Mouse (Mus musculus) midbrain, embryonic 11.5 days (tissue): Measurements from ENCODE around the gene Hdac6. TPM values are rescaled to one million over a fixed set of nuclear protein-coding genes. Genes with fewer than 3 reads are reported as not detected.
A peak's percentile ranks its signal among the peaks of the same experiment; 100 is the strongest.

Experiments used
- ATAC-seq: fragments of 200-750 bp; cut with Nextera tagmentation; 2 replicates; pipeline ENCODE4 v1.8.0; 2017; ENCODE audit warnings: moderate TSS enrichment, moderate library complexity; ENCODE audit not compliant: low FRiP score
- DNase-seq: peaks from one replicate; pipeline ENCODE4 v3.0.0; 2015; ENCODE audit warnings: low spot score; ENCODE audit errors: missing footprints
- H3K27ac ChIP-seq: fragments of 300-500 bp; sonication (generic); 2 replicates; pipeline ENCODE4 v1.5.1; 2014; ENCODE audit warnings: low read depth, low read length
- H3K27me3 ChIP-seq: fragments of 300-500 bp; sonication (generic); 2 replicates; pipeline ENCODE4 v1.6.1; 2014; ENCODE audit warnings: mild to moderate bottlenecking, low read length, moderate library complexity, mixed read lengths; ENCODE audit not compliant: control insufficient read depth, insufficient read depth
- H3K36me3 ChIP-seq: fragments of 300-500 bp; sonication (generic); 2 replicates; pipeline ENCODE4 v1.6.1; 2014; ENCODE audit warnings: mild to moderate bottlenecking, low read length, moderate library complexity, mixed read lengths; ENCODE audit not compliant: control insufficient read depth, insufficient read depth
- H3K4me1 ChIP-seq: fragments of 300-500 bp; sonication (generic); 2 replicates; pipeline ENCODE4 v1.6.1; 2014; ENCODE audit warnings: low read length; ENCODE audit not compliant: control insufficient read depth, insufficient read depth
- H3K4me2 ChIP-seq: fragments of 300-500 bp; sonication (generic); 2 replicates; pipeline ENCODE4 v1.6.1; 2014; ENCODE audit warnings: mild to moderate bottlenecking, moderate library complexity
- H3K4me3 ChIP-seq: fragments of 300-500 bp; sonication (generic); 2 replicates; pipeline ENCODE4 v1.5.1; 2014; ENCODE audit warnings: low read depth, low read length
- H3K9ac ChIP-seq: fragments of 300-500 bp; sonication (generic); 2 replicates; pipeline ENCODE4 v1.6.1; 2014; ENCODE audit warnings: low read length
- H3K9me3 ChIP-seq: fragments of 300-500 bp; sonication (generic); 2 replicates; pipeline ENCODE4 v1.6.1; 2016; ENCODE audit warnings: low read length; ENCODE audit not compliant: control insufficient read depth
- WGBS: fragments of 180-500 bp; shearing (Covaris S2); extraction: QIAGEN DNeasy Blood & Tissue Kit; methylation state at CpG from one replicate; pipeline ENCODE4 v1.1.7; 2014; 5-methylcytosine and 5-hydroxymethylcytosine counted together
- polyA plus RNA-seq: library from polyadenylated mRNA; unstranded; fragments of >200 nt; fragmentation: Nextera tagmentation; extraction: Ambion mirVana; gene quantifications from 2 replicates; pipeline ENCODE4 v1.2.1, GENCODE M21; 2014

The Hdac6 gene
- polyA plus RNA-seq = 58.4 and 60.4 TPM in 2 replicates

DNA sequence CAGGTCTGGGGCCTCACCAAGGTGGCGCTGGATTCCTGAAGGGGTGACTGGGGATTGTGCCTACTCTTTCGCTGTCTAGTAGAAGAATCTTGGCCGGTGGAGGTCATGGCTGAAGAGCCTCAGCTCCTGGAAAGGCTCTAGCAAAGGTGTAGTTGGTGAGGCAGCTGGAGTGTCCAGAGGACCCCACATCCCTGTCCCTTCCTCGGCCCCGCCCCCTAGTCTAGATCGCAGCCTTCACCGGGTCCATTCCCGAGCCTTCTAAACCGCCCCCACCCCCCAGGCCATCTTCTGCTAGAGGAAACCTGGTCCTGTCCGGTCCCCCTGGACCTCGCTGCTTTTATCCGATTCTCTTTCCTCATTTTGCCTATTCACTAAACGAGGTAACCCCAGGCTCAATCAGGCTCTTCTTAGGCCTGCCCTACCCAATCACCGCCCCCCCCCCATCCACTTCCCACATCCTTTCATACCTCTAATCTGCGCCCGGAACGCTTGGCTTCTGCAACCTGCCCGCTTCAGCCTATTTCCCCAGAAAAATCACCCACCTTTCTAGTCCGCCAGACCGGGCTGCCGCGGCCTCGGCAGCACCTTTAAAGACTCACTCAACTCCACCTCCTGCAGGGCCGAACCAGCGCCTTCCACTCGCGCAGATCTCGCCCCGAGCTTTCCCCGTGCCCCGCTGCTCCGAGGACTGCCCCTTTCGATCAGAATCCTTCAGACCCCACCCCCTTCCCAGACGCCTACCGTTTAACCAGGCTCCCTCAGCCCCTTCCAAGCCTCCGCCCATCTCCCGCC is at the start of gene Hdac6:
Gene Hdac6, minus strand, starts transcription at position 782 of the 792 bp plus-strand sequence.
- Histone ChIP-seq H3K36me3 (no peaks in the 10 kb centered on the region), H3K9ac (peak within 1 kb of the TSS; percentile 48; the same call in 1 of the 2 replicates), H3K9me3 (no peaks in the 10 kb centered on the region), H3K4me2 (peak within 1 kb of the TSS; percentile 53), H3K27ac (no peak within 1 kb of the TSS; the same call in 1 of the 2 replicates), H3K4me3 (peak within 1 kb of the TSS; percentile 43), H3K27me3 (no peaks in the 10 kb centered on the region), H3K4me1 (no peaks in the 10 kb centered on the region; the same call in 1 of the 2 replicates)
- WGBS = 20% methylated on average over 34 of the region's 37 CpGs
- DNase-seq (peak; percentile 83), ATAC-seq (peak; percentile 99)

DNA sequence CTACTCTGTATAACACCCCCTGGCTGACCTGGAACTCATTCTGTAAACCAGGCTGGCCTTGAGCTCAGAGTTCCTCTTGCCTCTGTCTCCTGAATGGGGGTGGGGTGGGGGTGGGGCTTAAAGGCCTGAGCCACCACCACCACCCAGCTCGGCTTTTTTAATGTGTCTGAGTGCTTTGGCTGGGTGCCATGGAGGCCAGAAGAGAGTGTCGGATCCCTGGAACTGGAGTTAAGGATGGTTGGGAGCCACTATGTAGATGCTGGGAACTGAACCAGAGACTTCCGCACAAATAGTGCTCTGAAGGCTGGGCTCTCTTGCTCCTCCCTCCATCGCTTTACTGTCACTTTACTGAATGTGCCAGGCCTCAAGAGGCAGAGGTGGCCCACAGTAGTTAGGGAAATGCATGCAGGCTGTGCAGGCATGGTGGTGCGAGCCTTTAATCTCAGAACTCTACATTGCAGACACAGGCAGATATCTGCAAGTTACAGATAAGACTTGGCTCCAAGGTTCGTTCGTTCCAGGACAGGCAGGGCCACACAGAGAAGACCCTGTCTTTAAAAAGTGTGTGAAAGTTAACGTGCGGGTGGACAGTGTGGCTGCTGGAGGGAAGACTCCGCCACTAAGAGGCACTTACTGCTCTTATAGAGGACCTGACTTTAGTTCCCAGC is 45.5 kb upstream of the Hdac6 start:
- no peak overlapping the region for H3K27ac ChIP-seq
- WGBS = 77% methylated on average over 10 of the region's 10 CpGs
- H3K4me1 ChIP-seq = no peaks in the 10 kb centered on the region
- DNase-seq (no peak), ATAC-seq (no peak)
- no peak overlapping the region for H3K4me3 ChIP-seq
- no peaks in the 10 kb centered on the region for H3K27me3 ChIP-seq
- no peaks in the 10 kb centered on the region for H3K9me3 ChIP-seq
- no peak overlapping the region for H3K4me2 ChIP-seq
- no peaks in the 10 kb centered on the region for H3K36me3 ChIP-seq
- no peak overlapping the region for H3K9ac ChIP-seq

DNA sequence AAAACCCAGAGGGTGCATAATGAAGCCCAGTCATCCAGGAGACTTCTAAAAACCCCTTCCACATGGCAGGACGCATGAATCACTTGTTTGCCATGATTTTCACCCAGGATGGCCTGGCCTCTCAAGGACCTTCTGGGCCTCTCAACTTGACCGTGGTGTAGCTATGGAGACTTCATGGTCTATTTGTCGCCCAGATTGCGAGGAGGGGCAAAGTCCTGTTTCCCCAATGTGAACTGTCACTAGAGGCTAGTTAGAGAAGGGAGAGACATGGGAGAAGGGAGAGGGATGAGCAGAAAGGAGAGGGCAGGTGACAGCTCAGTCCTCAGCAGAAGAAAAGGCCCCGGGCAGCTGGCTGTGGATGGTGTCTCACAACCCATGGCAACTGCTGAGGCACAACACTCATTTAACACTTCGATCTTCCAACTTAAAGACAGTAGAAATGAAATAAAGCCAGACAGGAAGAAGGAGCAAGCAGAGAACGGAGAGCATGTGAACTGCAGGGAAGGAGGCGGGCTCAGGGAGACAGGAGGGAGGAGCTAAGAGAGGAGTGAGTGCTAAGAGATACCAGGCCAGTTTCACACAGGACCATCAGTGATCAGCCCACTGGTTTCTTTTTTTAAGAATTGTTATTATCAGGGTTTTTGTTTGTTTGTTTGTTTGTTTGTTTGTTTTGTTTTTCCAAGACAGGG is 44.8 kb upstream of the Hdac6 start:
- Histone ChIP-seq H3K4me3 (no peak overlapping the region), H3K27ac (no peak overlapping the region), H3K9ac (no peak overlapping the region), H3K4me1 (no peaks in the 10 kb centered on the region), H3K4me2 (no peak overlapping the region), H3K27me3 (no peaks in the 10 kb centered on the region), H3K36me3 (no peaks in the 10 kb centered on the region), H3K9me3 (no peaks in the 10 kb centered on the region)
- WGBS = 45% methylated on average over 8 of the region's 8 CpGs
- DNase-seq (no peak), ATAC-seq (no peak)

DNA sequence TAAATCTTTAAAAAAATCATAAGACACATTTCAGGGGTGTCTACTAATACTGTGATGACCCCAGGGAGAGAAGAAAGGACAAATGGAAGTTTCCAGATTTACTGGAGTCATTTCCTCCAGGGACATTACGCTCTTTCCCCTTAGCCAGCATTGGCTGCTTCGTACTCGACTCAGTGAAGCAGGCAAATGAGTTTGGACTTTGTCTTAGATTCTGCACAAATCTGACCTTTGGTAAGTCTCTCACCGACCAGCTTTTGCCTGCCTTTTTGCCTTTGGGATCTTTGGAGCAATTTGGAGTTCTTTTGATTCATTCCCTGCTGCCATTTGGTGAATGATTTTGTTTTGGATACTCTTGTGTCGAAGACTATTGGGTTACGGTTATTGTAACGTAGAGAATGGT is 33.7 kb upstream of the Hdac6 start:
- Histone ChIP-seq H3K4me2 (no peak overlapping the region), H3K4me1 (no peaks in the 10 kb centered on the region), H3K27me3 (no peaks in the 10 kb centered on the region), H3K36me3 (no peaks in the 10 kb centered on the region), H3K9ac (no peak overlapping the region), H3K9me3 (no peaks in the 10 kb centered on the region), H3K4me3 (no peak overlapping the region), H3K27ac (no peak overlapping the region)
- no peak for DNase-seq
- 90% methylated on average over 7 of the region's 7 CpGs for WGBS
- no peak for ATAC-seq

DNA sequence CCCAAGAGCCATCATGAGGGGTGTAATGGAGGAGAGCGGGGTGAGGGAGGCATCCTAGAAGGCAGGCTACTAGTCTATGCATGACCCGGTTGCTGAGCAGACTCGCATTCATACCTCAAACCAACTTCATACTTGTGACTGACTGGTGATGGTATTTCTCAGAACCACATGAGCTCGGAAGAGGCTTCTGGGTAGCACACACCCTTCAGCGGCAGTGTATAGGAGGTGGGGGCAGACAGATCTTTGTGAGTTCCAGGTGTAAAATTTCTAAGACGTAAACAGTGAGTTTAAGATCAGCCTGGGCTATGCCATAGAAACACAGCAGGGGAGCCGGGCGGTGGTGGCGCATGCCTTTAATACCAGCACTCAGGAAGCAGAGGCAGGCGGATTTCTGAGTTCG is 30.2 kb upstream of the Hdac6 start, which contains the start of gene Gata1:
Gene Gata1, minus strand, starts transcription at position 180 of the 400 bp plus-strand sequence.
- H3K4me3 ChIP-seq = no peak within 1 kb of the TSS
- ATAC-seq (no peak), DNase-seq (no peak)
- H3K4me1 ChIP-seq = no peaks in the 10 kb centered on the region
- WGBS = 95% methylated on average over 11 of the region's 11 CpGs
- H3K4me2 ChIP-seq = no peak within 1 kb of the TSS
- H3K36me3 ChIP-seq = no peaks in the 10 kb centered on the region
- H3K9ac ChIP-seq = no peak within 1 kb of the TSS
- H3K27me3 ChIP-seq = no peaks in the 10 kb centered on the region
- no peak within 1 kb of the TSS for H3K27ac ChIP-seq
- no peaks in the 10 kb centered on the region for H3K9me3 ChIP-seq

DNA sequence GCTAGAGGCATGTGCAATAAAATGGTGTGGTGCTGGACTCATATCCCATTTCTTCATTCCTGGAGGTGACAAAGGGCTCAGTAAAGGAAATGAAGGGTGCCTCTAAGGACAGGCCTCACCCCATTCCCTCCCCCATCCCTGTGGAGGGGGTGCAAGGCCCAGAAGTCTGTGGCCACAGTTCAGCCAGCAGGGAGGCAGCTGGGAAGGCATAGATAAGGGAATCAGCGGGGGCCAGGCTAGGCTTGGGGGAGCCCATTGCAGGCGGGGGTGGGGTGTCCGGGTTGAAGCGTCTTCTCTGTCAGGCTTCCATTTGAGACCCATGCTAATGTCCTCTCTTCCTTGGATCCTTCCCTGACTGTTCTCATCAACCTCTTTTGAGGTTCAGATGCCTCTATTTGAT is 23.6 kb upstream of the Hdac6 start:
- Histone ChIP-seq H3K4me2 (no peak overlapping the region), H3K27ac (no peak overlapping the region)
- 61% methylated on average over 4 of the region's 4 CpGs for WGBS

DNA sequence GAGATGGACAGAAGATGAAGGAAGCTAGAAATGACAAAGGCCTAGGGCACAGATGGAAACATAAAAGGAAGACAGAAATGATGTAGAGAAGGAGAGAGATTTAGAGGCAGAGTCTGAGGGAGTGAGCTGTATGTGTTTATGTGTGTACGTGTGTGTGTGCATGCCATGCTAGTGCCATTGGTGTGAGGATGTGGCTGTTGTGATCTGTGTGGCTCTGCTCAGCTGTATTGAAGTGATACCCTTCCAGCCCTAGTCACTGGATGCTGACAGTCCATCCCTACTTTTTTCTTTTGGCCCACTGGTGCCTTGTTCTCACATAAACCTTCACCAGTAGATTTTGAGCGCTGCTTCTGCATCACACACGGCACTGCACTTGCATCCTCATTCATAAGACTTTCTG is 21.2 kb upstream of the Hdac6 start:
- WGBS = 83% methylated on average over 3 of the region's 3 CpGs
- no peaks in the 10 kb centered on the region for H3K4me1 ChIP-seq
- ATAC-seq (no peak), DNase-seq (no peak)
- H3K27ac ChIP-seq = no peak overlapping the region
- H3K9ac ChIP-seq = no peak overlapping the region
- H3K4me2 ChIP-seq = no peak overlapping the region
- H3K36me3 ChIP-seq = no peaks in the 10 kb centered on the region
- H3K9me3 ChIP-seq = no peaks in the 10 kb centered on the region
- H3K27me3 ChIP-seq = no peaks in the 10 kb centered on the region
- no peak overlapping the region for H3K4me3 ChIP-seq

More for the DNA sequence above, 23.6 kb upstream of the Hdac6 start:
- DNase-seq (no peak), ATAC-seq (no peak)
- H3K36me3 ChIP-seq = no peaks in the 10 kb centered on the region
- H3K4me3 ChIP-seq = no peak overlapping the region
- no peaks in the 10 kb centered on the region for H3K27me3 ChIP-seq
- H3K9ac ChIP-seq = no peak overlapping the region
- no peaks in the 10 kb centered on the region for H3K4me1 ChIP-seq
- H3K9me3 ChIP-seq = no peaks in the 10 kb centered on the region

DNA sequence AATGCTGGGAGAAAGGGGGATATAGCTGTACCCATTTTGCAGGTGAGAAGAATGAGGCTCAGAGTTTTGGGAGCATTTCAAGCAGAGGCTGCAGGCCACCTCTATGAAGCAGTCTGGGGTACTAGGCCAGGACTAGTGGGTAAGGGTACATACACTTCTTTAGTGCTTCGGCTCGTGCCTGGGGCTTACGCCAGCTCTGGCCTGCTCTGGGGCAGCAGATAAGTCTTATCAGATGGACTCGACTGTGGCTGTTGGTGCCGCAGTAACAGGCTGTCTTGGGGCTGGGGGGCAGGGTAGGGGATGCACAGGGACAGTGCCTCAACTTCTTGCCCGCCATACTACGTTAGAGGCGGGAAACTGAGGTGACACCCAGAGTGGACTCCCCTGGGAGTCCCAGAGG is 20.5 kb upstream of the Hdac6 start:
- Histone ChIP-seq H3K9ac (no peak overlapping the region), H3K27ac (no peak overlapping the region), H3K4me3 (no peak overlapping the region), H3K27me3 (no peaks in the 10 kb centered on the region), H3K9me3 (no peaks in the 10 kb centered on the region), H3K36me3 (no peaks in the 10 kb centered on the region), H3K4me1 (no peaks in the 10 kb centered on the region), H3K4me2 (no peak overlapping the region)
- ATAC-seq (no peak), DNase-seq (no peak)
- 89% methylated on average over 8 of the region's 8 CpGs for WGBS
